ENCODE assay signal across 10 mouse cellular contexts in the genomic region with DNA sequence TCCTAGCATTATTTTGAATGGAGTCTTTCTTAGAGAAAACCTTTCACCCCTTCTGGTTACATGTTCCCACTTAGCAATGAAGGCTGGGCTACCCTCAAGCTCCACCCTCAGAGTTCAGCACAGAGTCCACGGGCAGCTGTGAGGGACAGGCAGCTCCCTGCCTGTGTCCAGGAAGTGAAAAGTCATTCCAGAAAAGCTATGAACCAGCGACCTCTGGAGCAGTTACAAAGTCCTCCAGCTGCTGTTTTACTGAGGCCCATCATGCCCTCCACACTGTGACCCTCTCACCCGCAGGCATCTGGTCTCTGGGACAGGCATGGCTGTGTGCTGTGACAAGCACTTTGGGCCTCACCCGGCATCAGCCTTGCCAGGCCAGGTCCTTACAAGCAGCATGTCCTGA. TPM values are rescaled to one million over a fixed set of nuclear protein-coding genes. Genes with fewer than 3 reads are reported as not detected.
DNase-seq lines count a peak whose midpoint lies in the region; ATAC-seq and TF ChIP-seq lines count a peak whose summit lies in the region.
"Had no signal": no experiment of that assay in that cellular context is flagged by ENCODE, and none has a peak within 500 bp of the region (broad histone marks: within the 10 kb centered on the region; RNA-seq: fewer than 3 reads in every experiment).

No protein-coding gene starts in this region.

- no peak overlapping the region for H3K9ac ChIP-seq in liver, embryonic 15.5 days
- no peak overlapping the region for H3K9ac ChIP-seq in stomach, postnatal 0 days (ENCODE audit: low read length)
- no peak overlapping the region for H3K9ac ChIP-seq in midbrain, embryonic 14.5 days (replicated peaks; ENCODE audit: low read length)

- intact Hi-C loops in left cerebral cortex, adult 2 months (cut with DNase I) = no loop called here

- no peak for TF ChIP-seq POLR2A in thymus, adult 2 months (IDR thresholded peaks at IDR 0.05; ENCODE audit: control insufficient read depth, extremely low read depth, insufficient read depth, low read length, poor library complexity)

- H3K4me2 ChIP-seq in liver, embryonic 15.5 days = no peak overlapping the region
- H3K4me2 ChIP-seq in stomach, postnatal 0 days (replicated peaks; ENCODE audit: low read depth) = no peak overlapping the region
- H3K4me2 ChIP-seq in midbrain, embryonic 14.5 days (ENCODE audit: low read length) = no peak overlapping the region

- peaks cover 4% of the 10 kb centered on the region for H3K9me3 ChIP-seq in megakaryocyte, embryonic 14.5 days
- no peaks in the 10 kb centered on the region for H3K9me3 ChIP-seq in liver, embryonic 15.5 days (replicated peaks)
- no peaks in the 10 kb centered on the region for H3K9me3 ChIP-seq in stomach, postnatal 0 days (ENCODE audit: control insufficient read depth, low read length)
- H3K9me3 ChIP-seq in midbrain, embryonic 14.5 days (ENCODE audit: control insufficient read depth, low read length) = no peaks in the 10 kb centered on the region

- peak overlapping the region; percentile 41 for H3K27ac ChIP-seq in liver, embryonic 15.5 days (replicated peaks)
- 0 out of 2 replicates have a peak overlapping the region, but pooled peaks have one; percentile 30 for H3K27ac ChIP-seq in stomach, postnatal 0 days (replicated peaks)
- H3K27ac ChIP-seq in left cerebral cortex, adult 2 months = no peak overlapping the region
- no peak overlapping the region for H3K27ac ChIP-seq in thymus, adult 2 months (ENCODE audit: control insufficient read depth, insufficient read depth, low read length)
- H3K27ac ChIP-seq in midbrain, embryonic 14.5 days (replicated peaks; ENCODE audit: low read depth, low read length) = no peak overlapping the region

- TF ChIP-seq EP300 in stomach, postnatal 0 days (optimal IDR thresholded peaks at IDR 0.05) = no peak

- TF ChIP-seq CTCF in stomach, postnatal 0 days (IDR thresholded peaks at IDR 0.05; ENCODE audit: low read depth) = 0 out of 2 replicates have a peak, but pooled peaks have one; percentile 17
- no peak for TF ChIP-seq CTCF in left cerebral cortex, adult 2 months (IDR thresholded peaks at IDR 0.05)
- TF ChIP-seq CTCF in thymus, adult 2 months (IDR thresholded peaks at IDR 0.05; ENCODE audit: borderline replicate concordance, control insufficient read depth, extremely low read depth, insufficient read depth, low read length, poor library complexity) = no peak

- peaks cover 52% of the 10 kb centered on the region for H3K4me1 ChIP-seq in megakaryocyte, embryonic 14.5 days
- peaks cover 34% of the 10 kb centered on the region for H3K4me1 ChIP-seq in liver, embryonic 15.5 days (replicated peaks)
- no peaks in the 10 kb centered on the region for H3K4me1 ChIP-seq in stomach, postnatal 0 days (replicated peaks; ENCODE audit: control insufficient read depth, insufficient read depth)
- peaks cover 18% of the 10 kb centered on the region for H3K4me1 ChIP-seq in thymus, adult 2 months (replicated peaks; ENCODE audit: control insufficient read depth, insufficient read depth, low read length)
- peaks cover 10% of the 10 kb centered on the region for H3K4me1 ChIP-seq in midbrain, embryonic 14.5 days (ENCODE audit: control insufficient read depth, insufficient read depth, low read length)

- peaks cover 4% of the 10 kb centered on the region for H3K36me3 ChIP-seq in megakaryocyte, embryonic 14.5 days (replicated peaks; ENCODE audit: low read length)
- no peaks in the 10 kb centered on the region; the same call in 1 of the 2 replicates for H3K36me3 ChIP-seq in liver, embryonic 15.5 days (replicated peaks)
- no peaks in the 10 kb centered on the region for H3K36me3 ChIP-seq in stomach, postnatal 0 days (ENCODE audit: control insufficient read depth, insufficient read depth, low read length)
- H3K36me3 ChIP-seq in thymus, adult 2 months (ENCODE audit: control insufficient read depth, insufficient read depth, low read length) = no peaks in the 10 kb centered on the region
- H3K36me3 ChIP-seq in midbrain, embryonic 14.5 days (ENCODE audit: control insufficient read depth, insufficient read depth, low read length) = no peaks in the 10 kb centered on the region

- H3K4me3 ChIP-seq in megakaryocyte, embryonic 14.5 days (replicated peaks) = peak overlapping the region; percentile 72
- H3K4me3 ChIP-seq in liver, embryonic 15.5 days (replicated peaks) = no peak overlapping the region
- no peak overlapping the region for H3K4me3 ChIP-seq in stomach, postnatal 0 days (ENCODE audit: low read depth, low read length)
- no peak overlapping the region for H3K4me3 ChIP-seq in left cerebral cortex, adult 2 months
- H3K4me3 ChIP-seq in thymus, adult 2 months (ENCODE audit: control insufficient read depth, insufficient read depth, low read length) = no peak overlapping the region
- H3K4me3 ChIP-seq in midbrain, embryonic 14.5 days (replicated peaks; ENCODE audit: low read depth, low read length) = no peak overlapping the region

- H3K27me3 ChIP-seq in megakaryocyte, embryonic 14.5 days (replicated peaks) = peaks cover 76% of the 10 kb centered on the region
- peaks cover 54% of the 10 kb centered on the region for H3K27me3 ChIP-seq in liver, embryonic 15.5 days
- H3K27me3 ChIP-seq in stomach, postnatal 0 days (ENCODE audit: control insufficient read depth, insufficient read depth, low read length) = no peaks in the 10 kb centered on the region
- peaks cover 17% of the 10 kb centered on the region for H3K27me3 ChIP-seq in thymus, adult 2 months (ENCODE audit: control insufficient read depth, insufficient read depth, low read length)
- H3K27me3 ChIP-seq in midbrain, embryonic 14.5 days (ENCODE audit: control insufficient read depth, insufficient read depth, low read length) = peaks cover 33% of the 10 kb centered on the region

- whole genome bisulfite sequencing in liver, embryonic 15.5 days (ENCODE audit: insufficient replicate concordance) = 29% methylated on average over 4 of the region's 4 CpGs
- 30% methylated on average over 4 of the region's 4 CpGs for WGBS in stomach, postnatal 0 days
- WGBS in thymus, adult 2 months = 75% methylated on average over 4 of the region's 4 CpGs
- 48% methylated on average over 4 of the region's 4 CpGs for WGBS in midbrain, embryonic 14.5 days

- DNase-seq in kidney, adult 9 months = peak; percentile 96
- peak; percentile 73 for DNase-seq in stomach, postnatal 0 days (ENCODE audit: low spot score)
- DNase-seq in left cerebral cortex, adult 2 months (ENCODE audit: extremely low spot score in 1 of 2, low spot score in 2 of 2) = no peak
- no peak for DNase-seq in thymus, adult 2 months
- no peak for DNase-seq in midbrain, embryonic 14.5 days
- DNase-seq: cerebellum, postnatal 36 days had no signal

- ATAC-seq in megakaryocyte, adult 5-6 weeks (ENCODE audit: poor library complexity, severe bottlenecking) = no peak
- peak; percentile 57 for ATAC-seq in liver, embryonic 15.5 days (ENCODE audit: insufficient read depth)
- peak; percentile 75 for ATAC-seq in stomach, postnatal 0 days (ENCODE audit: low FRiP score, low TSS enrichment)
- ATAC-seq in midbrain, embryonic 14.5 days (ENCODE audit: low FRiP score, low TSS enrichment) = no peak
- ATAC-seq: activated CD4-positive, CD25-positive, alpha-beta regulatory T cell, adult 4 months had no signal

RNA-seq across cellular contexts. Expression of gene Rab20, which starts 5.4 kb away (rescaled TPM):
- polyA plus RNA-seq in megakaryocyte, embryonic 14.5 days (2012; ENCODE audit: insufficient read depth, low replicate concordance) = 13.3 TPM in 1 of 2 replicates, not detected in the other
- total RNA-seq in megakaryocyte, adult 5-6 weeks (2015) = 2.5 and 3.5 TPM in 2 replicates
- total RNA-seq in megakaryocyte, adult 5-6 weeks (2017) = 3.3 and 7.7 TPM in 2 replicates
- 5.8 and 6.9 TPM in 2 replicates for polyA plus RNA-seq in liver, embryonic 15.5 days (2015; fragmentation: Nextera tagmentation; extraction: Ambion mirVana)
- polyA plus RNA-seq in stomach, postnatal 0 days (2015; fragmentation: Nextera tagmentation; extraction: Ambion mirVana) = 9.6 and 9.9 TPM in 2 replicates
- under 1 TPM in 1 of 2 experiments, not detected in 1; 0.25 TPM for total RNA-seq in left cerebral cortex, adult 2 months (2021)
- polyA plus RNA-seq in thymus, adult 2 months (2012; rRNA removed) = 9.6 and 15.0 TPM in 2 replicates
- 0.25 and 0.31 TPM in 2 replicates for polyA plus RNA-seq in midbrain, embryonic 14.5 days (2014; fragmentation: Nextera tagmentation; extraction: Ambion mirVana)

RNA-seq across cellular contexts. Expression of gene Naxd, which starts 24.2 kb away (rescaled TPM):
- polyA plus RNA-seq in megakaryocyte, embryonic 14.5 days (2012; ENCODE audit: insufficient read depth, low replicate concordance) = 49.5 and 114 TPM in 2 replicates
- 39.8 and 53.9 TPM in 2 replicates for total RNA-seq in megakaryocyte, adult 5-6 weeks (2015)
- 45.7 and 58.1 TPM in 2 replicates for total RNA-seq in megakaryocyte, adult 5-6 weeks (2017)
- 37.1 and 40.1 TPM in 2 replicates for polyA plus RNA-seq in liver, embryonic 15.5 days (2015; fragmentation: Nextera tagmentation; extraction: Ambion mirVana)
- polyA plus RNA-seq in stomach, postnatal 0 days (2015; fragmentation: Nextera tagmentation; extraction: Ambion mirVana) = 79.1 and 84.8 TPM in 2 replicates
- 10 to 100 TPM; 52.8 to 54.6 TPM for total RNA-seq in left cerebral cortex, adult 2 months (2021)
- polyA plus RNA-seq in thymus, adult 2 months (2012; rRNA removed) = 162 and 168 TPM in 2 replicates
- 130 and 150 TPM in 2 replicates for polyA plus RNA-seq in midbrain, embryonic 14.5 days (2014; fragmentation: Nextera tagmentation; extraction: Ambion mirVana)

Comparison
In these comparisons a context has a peak if more than half of its experiments do, and no peak if none do; other contexts are left out.
1. ATAC-seq: peak in liver, embryonic 15.5 days (single experiment) and stomach, postnatal 0 days (single experiment); none in megakaryocyte, adult 5-6 weeks (single experiment) and midbrain, embryonic 14.5 days (single experiment).
2. DNase-seq: peak in kidney, adult 9 months (single experiment) and stomach, postnatal 0 days (single experiment); none in left cerebral cortex, adult 2 months (0 of 2), thymus, adult 2 months (single experiment) and midbrain, embryonic 14.5 days (single experiment).
3. H3K27ac ChIP-seq: peak in liver, embryonic 15.5 days (single experiment) and stomach, postnatal 0 days (single experiment); none in left cerebral cortex, adult 2 months (single experiment), thymus, adult 2 months (single experiment) and midbrain, embryonic 14.5 days (single experiment).